Mouse (Mus musculus) liver, embryonic 15.5 days (tissue): ENCODE data around the gene Pip5k1b. TPM values are rescaled to one million over a fixed set of nuclear protein-coding genes. Genes with fewer than 3 reads are reported as not detected.

Experiments used
- ATAC-seq: fragments of 200-750 bp; cut with Nextera tagmentation; 2 replicates; pipeline ENCODE4 v1.8.0; 2017; ENCODE audit warnings: moderate number of reproducible peaks, mild to moderate bottlenecking, moderate library complexity; ENCODE audit not compliant: insufficient read depth
- H3K27ac ChIP-seq: fragments of 300-500 bp; sonication (generic); replicated peaks from 2 replicates; pipeline ENCODE4 v1.5.1; 2015; ENCODE audit warnings: mild to moderate bottlenecking, inconsistent platforms
- H3K27me3 ChIP-seq: fragments of 300-500 bp; sonication (generic); 2 replicates; pipeline ENCODE4 v1.6.1; 2015; ENCODE audit warnings: mild to moderate bottlenecking, inconsistent platforms
- H3K36me3 ChIP-seq: fragments of 300-500 bp; sonication (generic); replicated peaks from 2 replicates; pipeline ENCODE4 v1.6.1; 2015; ENCODE audit warnings: moderate library complexity, mild to moderate bottlenecking, inconsistent platforms
- H3K4me1 ChIP-seq: fragments of 300-500 bp; sonication (generic); replicated peaks from 2 replicates; pipeline ENCODE4 v1.6.1; 2015; ENCODE audit warnings: inconsistent platforms
- H3K4me2 ChIP-seq: fragments of 300-500 bp; sonication (generic); 2 replicates; pipeline ENCODE4 v1.6.1; 2015; ENCODE audit warnings: moderate library complexity, mild to moderate bottlenecking, inconsistent platforms
- H3K4me3 ChIP-seq: fragments of 300-500 bp; sonication (generic); replicated peaks from 2 replicates; pipeline ENCODE4 v1.5.1; 2015; ENCODE audit warnings: mild to moderate bottlenecking, inconsistent platforms
- H3K9ac ChIP-seq: fragments of 300-500 bp; sonication (generic); 2 replicates; pipeline ENCODE4 v1.6.1; 2015; ENCODE audit warnings: moderate library complexity, mild to moderate bottlenecking, inconsistent platforms
- H3K9me3 ChIP-seq: fragments of 300-500 bp; sonication (generic); replicated peaks from 2 replicates; pipeline ENCODE4 v1.6.1; 2016; ENCODE audit warnings: inconsistent platforms
- WGBS: fragments of 180-500 bp; shearing (Covaris S2); methylation state at CpG from one replicate; pipeline ENCODE4 v1.1.7; 2015; ENCODE audit warnings: mixed read lengths; ENCODE audit not compliant: insufficient replicate concordance; 5-methylcytosine and 5-hydroxymethylcytosine counted together
- polyA plus RNA-seq: library from polyadenylated mRNA; unstranded; fragments of >200 nt; fragmentation: Nextera tagmentation; extraction: Ambion mirVana; gene quantifications from 2 replicates; pipeline ENCODE4 v1.2.1, GENCODE M21; 2015

Gene Pip5k1b
- 8.5 and 9.5 TPM in 2 replicates for polyA plus RNA-seq

- Histone ChIP-seq H3K4me3 (peak within 1 kb of the TSS; percentile 92), H3K36me3 (no peaks in the 10 kb centered on the region), H3K9ac (peak within 1 kb of the TSS; percentile 93), H3K9me3 (no peaks in the 10 kb centered on the region), H3K4me2 (peak within 1 kb of the TSS; percentile 98), H3K4me1 (peaks cover 42% of the 10 kb centered on the region), H3K27ac (peak within 1 kb of the TSS; percentile 93), H3K27me3 (peaks cover 32% of the 10 kb centered on the region)
- under 1% methylated on average over 39 of the region's 39 CpGs for WGBS
- ATAC-seq: peak; percentile 53
These were observed at the start of gene Pip5k1b for GRCm38 (mm10) chr19:24555466-24555903. Pip5k1b (minus strand) TSS chr19:24555872.

DNA sequence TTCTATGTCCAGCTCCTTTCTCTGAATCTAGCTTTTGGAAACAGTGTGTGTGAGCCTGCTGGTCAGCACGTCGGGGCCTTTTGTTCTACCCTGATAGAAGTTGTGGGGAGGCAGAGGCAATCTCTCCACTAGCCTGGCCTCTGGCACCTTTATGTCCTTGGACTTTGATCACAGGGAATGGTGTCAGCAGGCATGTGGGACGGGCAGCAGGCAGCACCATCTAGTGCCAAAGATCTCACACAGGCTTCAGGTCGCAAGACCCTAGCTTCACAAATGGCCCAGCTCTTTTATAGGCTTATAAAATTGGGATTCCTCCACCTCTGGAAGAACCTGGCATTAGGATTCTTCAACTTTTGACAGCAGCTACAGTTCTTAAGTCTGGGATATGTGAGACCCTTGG, 48.4 kb upstream of the Pip5k1b start:
- Histone ChIP-seq H3K4me2 (no peak overlapping the region), H3K9me3 (no peaks in the 10 kb centered on the region), H3K36me3 (no peaks in the 10 kb centered on the region), H3K4me1 (peaks cover 3% of the 10 kb centered on the region; the same call in 1 of the 2 replicates), H3K27ac (no peak overlapping the region), H3K9ac (no peak overlapping the region), H3K27me3 (no peaks in the 10 kb centered on the region), H3K4me3 (no peak overlapping the region)
- 52% methylated on average over 4 of the region's 4 CpGs for WGBS
- no peak for ATAC-seq

DNA sequence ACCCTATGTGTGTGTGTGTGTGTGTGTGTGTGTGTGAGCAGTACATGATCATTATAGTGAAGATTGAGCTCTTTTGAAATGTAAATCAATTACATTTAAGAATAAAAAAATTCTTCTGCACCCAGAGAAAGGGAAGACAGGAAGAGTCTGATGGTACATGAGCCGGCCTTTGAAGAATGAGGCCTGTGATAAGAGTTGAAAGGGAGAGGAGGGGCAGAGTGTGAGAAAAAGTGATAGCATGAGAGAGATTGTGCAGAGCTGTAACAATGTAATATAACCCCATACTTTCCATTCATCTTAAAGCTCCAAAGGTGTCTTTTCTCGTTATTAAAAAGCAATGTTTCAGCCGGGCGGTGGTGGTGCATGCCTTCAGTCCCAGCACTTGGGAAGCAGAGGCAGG, 47.8 kb upstream of the Pip5k1b start:
- no peak overlapping the region for H3K4me2 ChIP-seq
- H3K36me3 ChIP-seq: no peaks in the 10 kb centered on the region
- peaks cover 3% of the 10 kb centered on the region; the same call in 1 of the 2 replicates for H3K4me1 ChIP-seq
- H3K9ac ChIP-seq: no peak overlapping the region
- WGBS: 35% methylated on average over 4 of the region's 4 CpGs
- H3K4me3 ChIP-seq: no peak overlapping the region
- no peaks in the 10 kb centered on the region for H3K27me3 ChIP-seq
- no peaks in the 10 kb centered on the region for H3K9me3 ChIP-seq
- ATAC-seq: no peak
- no peak overlapping the region for H3K27ac ChIP-seq

DNA sequence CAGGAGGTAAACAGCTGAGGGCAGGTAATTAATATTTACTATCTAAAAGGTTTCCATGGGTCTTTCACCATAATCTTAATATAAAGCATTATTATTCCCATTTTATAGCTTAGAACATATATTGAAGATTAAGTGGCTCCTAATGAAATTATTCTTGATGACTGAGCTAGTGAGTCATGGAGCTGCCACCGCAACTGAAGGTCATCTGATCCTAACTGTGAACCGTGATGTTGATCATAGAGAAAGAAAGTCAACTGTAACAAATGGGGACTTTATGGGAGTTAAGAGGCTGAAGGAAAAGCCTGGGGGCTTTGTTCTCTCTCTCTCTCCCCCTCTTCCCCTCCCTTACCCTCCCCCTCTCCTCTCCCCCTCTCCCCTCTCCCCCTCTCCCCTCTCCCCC, 31.1 kb upstream of the Pip5k1b start:
- 44% methylated on average over 2 of the region's 2 CpGs for WGBS
- Histone ChIP-seq H3K4me3 (no peak overlapping the region), H3K27me3 (peaks cover 23% of the 10 kb centered on the region), H3K4me1 (no peaks in the 10 kb centered on the region), H3K4me2 (no peak overlapping the region), H3K9me3 (no peaks in the 10 kb centered on the region), H3K9ac (no peak overlapping the region), H3K27ac (no peak overlapping the region), H3K36me3 (no peaks in the 10 kb centered on the region)
- no peak for ATAC-seq

DNA sequence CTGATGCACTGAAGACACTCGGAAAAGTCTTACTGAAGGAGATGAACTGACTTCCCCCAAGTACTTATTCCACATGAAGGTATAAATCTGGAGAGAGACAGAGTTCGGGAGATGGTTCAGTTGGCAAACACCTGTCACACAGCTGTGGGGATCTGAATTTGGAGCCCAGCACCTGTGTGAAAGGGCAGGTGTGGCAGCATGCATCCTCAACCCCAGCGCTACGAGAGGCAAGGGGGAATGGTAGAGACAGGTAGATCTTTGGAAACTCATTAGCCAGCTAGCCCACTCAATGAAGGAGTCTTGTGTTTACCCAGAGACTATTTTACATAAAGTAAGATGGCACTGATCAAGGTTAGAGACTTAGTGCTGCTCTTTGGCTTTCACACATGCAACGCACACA, 29.5 kb upstream of the Pip5k1b start:
- no peaks in the 10 kb centered on the region for H3K36me3 ChIP-seq
- peaks cover 23% of the 10 kb centered on the region for H3K27me3 ChIP-seq
- H3K4me1 ChIP-seq: no peaks in the 10 kb centered on the region
- H3K9me3 ChIP-seq: no peaks in the 10 kb centered on the region
- H3K4me2 ChIP-seq: no peak overlapping the region
- no peak for ATAC-seq
- WGBS: 71% methylated on average over 5 of the region's 5 CpGs
- H3K27ac ChIP-seq: no peak overlapping the region
- H3K9ac ChIP-seq: no peak overlapping the region
- H3K4me3 ChIP-seq: no peak overlapping the region

GRCm38 (mm10) chr19:24583956-24584355, 28.3 kb upstream of the Pip5k1b start:
- Histone ChIP-seq H3K36me3 (no peaks in the 10 kb centered on the region), H3K27ac (no peak overlapping the region), H3K4me1 (no peaks in the 10 kb centered on the region), H3K4me2 (no peak overlapping the region), H3K27me3 (peaks cover 23% of the 10 kb centered on the region), H3K9ac (no peak overlapping the region), H3K9me3 (no peaks in the 10 kb centered on the region), H3K4me3 (no peak overlapping the region)
- 58% methylated on average over 8 of the region's 8 CpGs for WGBS
- ATAC-seq: no peak

DNA sequence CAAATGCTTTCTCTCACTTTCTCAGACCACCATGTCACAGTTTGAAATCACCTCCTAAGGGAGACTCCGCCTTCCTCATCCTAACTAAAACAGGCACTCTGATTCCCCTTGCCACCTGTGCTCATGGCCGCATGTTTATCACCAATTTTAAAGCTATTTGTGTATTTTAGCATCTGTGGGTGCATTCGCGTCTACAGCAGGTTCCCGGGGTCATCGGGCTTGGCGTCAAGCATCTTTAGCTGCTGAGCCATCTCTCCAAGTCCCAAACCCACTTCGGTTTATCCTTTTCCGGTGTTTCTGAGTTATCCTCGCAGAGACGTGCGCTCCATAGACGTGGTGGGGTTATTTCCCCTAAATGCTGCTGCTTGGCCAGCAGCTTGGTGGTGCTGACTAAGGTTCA, 20.5 kb upstream of the Pip5k1b start:
- peaks cover 6% of the 10 kb centered on the region; the same call in 1 of the 2 replicates for H3K27me3 ChIP-seq
- no peak overlapping the region for H3K9ac ChIP-seq
- no peak overlapping the region for H3K4me3 ChIP-seq
- ATAC-seq: no peak
- no peak overlapping the region for H3K4me2 ChIP-seq
- H3K4me1 ChIP-seq: no peaks in the 10 kb centered on the region
- no peak overlapping the region for H3K27ac ChIP-seq
- no peaks in the 10 kb centered on the region for H3K9me3 ChIP-seq
- no peaks in the 10 kb centered on the region for H3K36me3 ChIP-seq
- WGBS: 80% methylated on average over 13 of the region's 13 CpGs

DNA sequence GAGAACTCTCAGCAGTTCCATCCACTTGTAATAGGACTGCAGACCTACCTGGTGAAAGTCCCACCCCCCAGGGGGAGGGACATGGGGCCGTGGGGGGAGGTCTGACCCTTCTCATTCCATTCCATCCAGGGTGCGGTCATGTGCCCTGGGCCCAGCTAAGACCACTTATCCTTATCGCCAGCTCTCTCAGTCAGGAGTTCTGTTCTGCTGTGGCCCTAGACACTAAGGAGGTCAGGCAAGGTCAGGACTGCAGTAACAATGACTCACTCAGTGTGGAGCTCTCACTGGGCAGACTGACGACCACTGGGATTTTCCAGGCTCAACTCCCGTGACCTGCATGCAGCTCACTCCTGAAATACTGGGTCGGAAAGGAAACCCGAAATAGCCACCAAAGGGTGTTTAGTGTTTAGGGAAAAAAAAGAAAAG, 16.1 kb upstream of the Pip5k1b start:
- Histone ChIP-seq H3K4me3 (no peak overlapping the region), H3K9ac (no peak overlapping the region), H3K27me3 (peaks cover 22% of the 10 kb centered on the region), H3K9me3 (no peaks in the 10 kb centered on the region), H3K27ac (no peak overlapping the region), H3K36me3 (no peaks in the 10 kb centered on the region), H3K4me2 (no peak overlapping the region), H3K4me1 (no peaks in the 10 kb centered on the region)
- ATAC-seq: no peak
- 45% methylated on average over 7 of the region's 7 CpGs for WGBS

GRCm38 (mm10) chr19:24570969-24571368, 15.3 kb upstream of the Pip5k1b start:
- Histone ChIP-seq H3K27ac (no peak overlapping the region), H3K4me3 (no peak overlapping the region), H3K36me3 (no peaks in the 10 kb centered on the region), H3K9me3 (no peaks in the 10 kb centered on the region), H3K27me3 (peaks cover 25% of the 10 kb centered on the region), H3K4me2 (no peak overlapping the region), H3K9ac (no peak overlapping the region), H3K4me1 (no peaks in the 10 kb centered on the region)
- no peak for ATAC-seq
- 79% methylated on average over 8 of the region's 8 CpGs for WGBS

DNA sequence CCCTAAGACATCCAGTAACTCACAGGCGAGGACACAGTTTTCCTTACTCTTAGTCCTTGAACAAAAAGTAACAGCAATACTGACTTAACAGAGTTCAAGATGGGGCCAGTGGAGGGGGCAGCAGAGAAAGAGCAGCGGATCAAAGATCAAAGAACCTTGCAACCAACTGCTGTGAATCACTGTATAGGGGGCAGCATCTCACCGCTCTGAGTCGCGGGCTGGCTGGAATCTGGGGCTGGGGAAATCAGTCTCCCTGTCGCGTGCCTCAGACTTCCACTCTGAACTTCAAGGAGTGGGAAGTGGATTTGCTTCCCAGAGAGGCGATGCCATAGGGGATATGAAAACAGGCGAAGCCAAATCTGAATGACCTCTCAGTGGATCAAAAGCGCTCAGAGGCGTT, 1.8 kb upstream of the Pip5k1b start:
- H3K36me3 ChIP-seq: no peaks in the 10 kb centered on the region
- ATAC-seq: no peak
- peak overlapping the region; percentile 98 for H3K4me2 ChIP-seq
- H3K4me3 ChIP-seq: 0 out of 2 replicates have a peak overlapping the region, but pooled peaks have one; percentile 92
- H3K27me3 ChIP-seq: peaks cover 32% of the 10 kb centered on the region
- no peaks in the 10 kb centered on the region for H3K9me3 ChIP-seq
- H3K4me1 ChIP-seq: peaks cover 35% of the 10 kb centered on the region
- 7% methylated on average over 11 of the region's 11 CpGs for WGBS
- H3K9ac ChIP-seq: no peak overlapping the region
- no peak overlapping the region for H3K27ac ChIP-seq

DNA sequence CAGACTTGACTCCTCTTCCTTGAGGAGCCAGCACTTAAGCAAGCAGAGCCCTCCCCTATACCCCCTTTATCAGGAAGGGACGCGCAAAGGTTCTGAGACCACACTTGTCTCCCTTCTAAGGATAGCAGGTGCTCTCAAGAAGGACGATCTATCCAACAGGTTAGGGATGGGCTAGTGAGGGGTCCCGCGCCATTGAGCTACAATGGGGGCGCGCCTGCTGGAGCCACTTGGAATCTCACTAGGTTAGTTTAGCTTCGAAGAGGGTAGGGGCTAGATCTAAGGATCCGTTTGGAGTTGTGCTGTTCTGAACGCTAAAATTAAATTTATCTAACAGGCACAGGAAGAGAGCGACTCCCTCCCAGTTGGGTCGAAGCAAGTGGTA, 904 bp upstream of the Pip5k1b start:
- Histone ChIP-seq H3K36me3 (no peaks in the 10 kb centered on the region), H3K4me1 (peaks cover 35% of the 10 kb centered on the region), H3K27me3 (peaks cover 32% of the 10 kb centered on the region), H3K9me3 (no peaks in the 10 kb centered on the region), H3K27ac (peak overlapping the region; percentile 93), H3K4me3 (peak overlapping the region; percentile 92), H3K9ac (peak overlapping the region; percentile 93), H3K4me2 (peak overlapping the region; percentile 98)
- WGBS: under 1% methylated on average over 12 of the region's 12 CpGs
- no peak for ATAC-seq

DNA sequence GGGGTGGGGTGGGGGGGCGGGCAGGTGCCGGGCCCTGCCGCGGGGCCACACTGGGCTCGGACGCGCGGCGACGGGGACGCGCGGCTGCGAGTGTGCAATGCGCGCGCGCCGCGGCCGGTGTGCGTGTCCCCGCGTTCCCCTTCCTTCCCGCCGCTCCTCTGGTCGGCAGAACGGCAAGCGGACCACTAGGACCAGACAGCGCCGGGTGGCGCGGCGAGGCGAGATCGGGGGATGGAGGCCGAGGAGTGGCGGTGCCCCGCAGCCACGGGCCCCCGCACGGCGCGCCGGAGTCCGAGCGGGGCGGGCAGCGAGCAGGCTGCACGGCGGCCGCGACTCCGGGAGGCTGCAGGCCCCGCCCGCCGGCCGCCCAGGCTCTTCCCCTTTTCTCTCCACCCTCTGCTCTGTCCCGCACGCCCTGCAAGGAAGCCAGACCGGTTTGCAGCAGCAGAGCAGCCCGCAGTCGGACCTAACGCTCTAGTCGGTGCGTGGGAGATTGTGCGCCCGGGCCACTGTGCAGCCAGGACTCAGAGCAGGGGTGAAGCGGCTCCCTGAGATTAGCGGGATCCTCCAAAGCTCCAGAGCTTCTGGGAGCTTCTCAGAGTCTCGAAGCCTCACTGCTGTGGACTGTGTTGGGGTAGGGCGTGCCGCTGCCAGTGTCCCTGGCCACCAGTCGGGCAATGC, 372 bp upstream of the Pip5k1b start:
- no peaks in the 10 kb centered on the region for H3K9me3 ChIP-seq
- peak overlapping the region; percentile 98 for H3K4me2 ChIP-seq
- no peaks in the 10 kb centered on the region for H3K36me3 ChIP-seq
- peak overlapping the region; percentile 93 for H3K9ac ChIP-seq
- H3K4me1 ChIP-seq: peaks cover 38% of the 10 kb centered on the region
- peak; percentile 92 for ATAC-seq
- H3K27me3 ChIP-seq: peaks cover 32% of the 10 kb centered on the region
- H3K4me3 ChIP-seq: peak overlapping the region; percentile 92
- under 1% methylated on average over 65 of the region's 74 CpGs for WGBS
- peak overlapping the region; percentile 93 for H3K27ac ChIP-seq
